Mouse (Mus musculus) hematopoietic stem cell, adult 5-6 weeks (primary cell): ENCODE measurements around the gene Gpcpd1. TPM values are rescaled to one million over a fixed set of nuclear protein-coding genes. Genes with fewer than 3 reads are reported as not detected.

Experiments used
- ATAC-seq, 2 experiments: fragments of 125-278 bp in 1 of 2; replicated peaks in 1 of 2; 2 replicates each; pipeline ENCODE4 v1.8.0; 2016 to 2017; ENCODE audit warnings: inconsistent platforms in 2 of 2, mild to moderate bottlenecking in 2 of 2, moderate number of reproducible peaks in 2 of 2, low read depth in 1 of 2, moderate TSS enrichment in 1 of 2; ENCODE audit not compliant: low FRiP score in 2 of 2, poor library complexity in 2 of 2, severe bottlenecking in 2 of 2, insufficient read depth in 1 of 2, low TSS enrichment in 1 of 2
- total RNA-seq: library from RNA; stranded (forward); fragments of 172-1452, 232-1000 nt; gene quantifications from 2 replicates; pipeline ENCODE4 v1.2.3, GENCODE M21; 2017

Gene Gpcpd1
- total RNA-seq, result 37.1 and 47.0 TPM in 2 replicates

DNA sequence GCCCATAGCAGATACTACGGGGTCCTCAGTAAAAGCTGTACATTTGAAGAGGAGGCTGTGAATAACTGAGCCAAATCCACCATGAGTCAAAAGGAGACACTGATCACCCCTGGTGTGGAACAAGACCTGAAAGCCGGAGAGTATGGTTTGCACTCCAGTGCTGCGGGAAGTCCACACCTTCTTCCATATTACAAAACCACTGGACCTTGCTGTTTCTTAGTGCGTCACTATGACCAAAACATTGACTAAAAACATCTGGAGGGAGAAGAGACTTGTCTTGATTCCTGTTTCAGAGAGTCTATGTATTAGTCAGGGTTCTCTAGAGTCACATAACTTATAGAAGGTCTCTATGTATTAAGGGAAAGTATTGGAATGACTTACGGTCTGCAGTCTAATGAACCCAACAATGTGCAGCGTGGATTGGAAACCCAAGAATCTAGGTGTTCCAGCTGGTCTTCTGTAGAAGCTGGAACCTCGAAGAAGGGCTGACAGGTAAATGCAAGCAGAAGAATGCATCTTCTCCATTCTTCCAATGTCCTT is at the start of gene Gpcpd1:
Gene Gpcpd1 (minus strand): TSS at position 490 of the 540 bp plus-strand sequence.
- no peak for ATAC-seq

GRCm38 (mm10) chr2:132636534-132636933 is 49.0 kb upstream of the Gpcpd1 start:
- ATAC-seq, result no peak

DNA sequence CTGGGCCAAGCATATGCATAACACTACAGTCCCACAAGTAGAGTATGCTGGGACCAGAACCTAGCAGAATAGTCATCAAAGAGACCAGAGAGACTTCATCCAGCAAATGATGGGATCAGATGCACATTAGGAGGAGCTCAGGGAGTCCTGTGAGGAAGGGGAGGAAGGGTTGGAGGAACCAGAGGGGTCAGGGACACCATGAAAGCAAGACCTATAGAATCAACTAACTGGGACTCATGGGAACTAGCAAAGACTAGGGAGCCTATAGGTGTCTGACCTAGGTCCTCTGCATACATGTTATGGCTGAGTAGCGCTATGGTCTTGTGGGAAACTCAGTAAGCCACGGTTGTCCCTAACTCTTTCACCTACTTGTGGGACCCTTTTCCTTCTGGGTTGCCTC is 41.1 kb upstream of the Gpcpd1 start:
- no peak for ATAC-seq

GRCm38 (mm10) chr2:132623092-132623491 is 35.6 kb upstream of the Gpcpd1 start:
- ATAC-seq, result no peak

GRCm38 (mm10) chr2:132617693-132618092 is 30.2 kb upstream of the Gpcpd1 start:
- no peak for ATAC-seq

DNA sequence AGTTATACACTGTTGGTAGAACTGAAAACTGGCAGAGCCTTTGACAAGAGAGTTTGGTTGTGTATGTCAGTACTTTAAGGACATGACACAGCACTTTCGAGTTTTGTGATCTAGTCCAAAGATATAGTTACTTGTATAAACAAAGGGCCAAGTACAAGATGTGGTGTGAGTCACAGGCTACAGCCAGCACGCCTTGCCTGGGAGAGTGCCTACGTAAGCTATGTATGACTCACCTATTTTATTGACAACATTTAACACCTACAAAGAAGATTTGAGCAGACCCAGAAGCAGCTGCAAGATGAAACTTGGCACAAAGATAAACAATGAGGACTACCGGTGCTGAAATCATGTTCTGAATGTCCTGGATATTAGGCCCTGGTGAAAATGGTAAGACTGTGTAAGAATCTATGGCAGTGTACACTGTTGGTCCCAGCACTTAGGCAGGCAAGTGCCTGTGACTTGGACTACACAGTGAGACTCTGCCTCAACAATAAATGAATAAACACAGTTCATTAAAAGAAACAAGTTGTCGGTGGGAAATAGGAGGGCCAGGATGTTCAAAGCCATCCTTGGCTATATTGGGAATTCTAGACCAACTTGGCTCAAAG is 26.2 kb upstream of the Gpcpd1 start:
- ATAC-seq, result peak; percentile 62 to 66

DNA sequence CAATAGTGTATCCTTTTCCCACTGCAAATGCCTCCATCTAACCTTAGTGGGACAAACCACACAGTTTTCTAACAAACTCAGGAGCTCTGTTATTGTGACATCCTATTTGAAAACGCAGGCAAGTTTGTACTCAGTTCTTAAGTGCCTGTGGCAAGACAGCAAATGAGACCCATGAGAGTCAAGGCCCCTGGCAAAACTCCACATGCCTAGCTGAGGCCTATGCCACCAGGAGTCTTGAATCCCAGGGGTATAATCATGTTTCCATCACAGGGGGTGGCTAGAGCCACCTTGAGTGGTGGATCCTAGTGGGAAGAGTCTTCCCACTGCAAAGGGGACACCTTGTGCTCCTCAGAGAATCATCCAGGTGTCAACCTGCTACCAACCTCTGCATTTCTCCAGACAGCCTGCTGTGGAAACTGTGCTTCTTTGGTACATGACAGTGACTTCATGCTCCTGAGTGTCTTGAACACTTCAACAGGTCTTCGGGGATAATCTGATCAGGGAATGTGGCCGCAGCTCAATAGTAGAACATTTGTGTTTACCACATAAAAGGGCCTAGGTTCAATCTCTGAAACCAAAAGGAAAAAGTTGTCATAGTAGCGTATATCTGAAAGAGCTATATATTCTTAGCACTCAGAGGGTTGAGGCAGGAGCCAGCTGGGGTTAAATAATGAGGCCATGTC is 24.2 kb upstream of the Gpcpd1 start:
- ATAC-seq, result no peak

DNA sequence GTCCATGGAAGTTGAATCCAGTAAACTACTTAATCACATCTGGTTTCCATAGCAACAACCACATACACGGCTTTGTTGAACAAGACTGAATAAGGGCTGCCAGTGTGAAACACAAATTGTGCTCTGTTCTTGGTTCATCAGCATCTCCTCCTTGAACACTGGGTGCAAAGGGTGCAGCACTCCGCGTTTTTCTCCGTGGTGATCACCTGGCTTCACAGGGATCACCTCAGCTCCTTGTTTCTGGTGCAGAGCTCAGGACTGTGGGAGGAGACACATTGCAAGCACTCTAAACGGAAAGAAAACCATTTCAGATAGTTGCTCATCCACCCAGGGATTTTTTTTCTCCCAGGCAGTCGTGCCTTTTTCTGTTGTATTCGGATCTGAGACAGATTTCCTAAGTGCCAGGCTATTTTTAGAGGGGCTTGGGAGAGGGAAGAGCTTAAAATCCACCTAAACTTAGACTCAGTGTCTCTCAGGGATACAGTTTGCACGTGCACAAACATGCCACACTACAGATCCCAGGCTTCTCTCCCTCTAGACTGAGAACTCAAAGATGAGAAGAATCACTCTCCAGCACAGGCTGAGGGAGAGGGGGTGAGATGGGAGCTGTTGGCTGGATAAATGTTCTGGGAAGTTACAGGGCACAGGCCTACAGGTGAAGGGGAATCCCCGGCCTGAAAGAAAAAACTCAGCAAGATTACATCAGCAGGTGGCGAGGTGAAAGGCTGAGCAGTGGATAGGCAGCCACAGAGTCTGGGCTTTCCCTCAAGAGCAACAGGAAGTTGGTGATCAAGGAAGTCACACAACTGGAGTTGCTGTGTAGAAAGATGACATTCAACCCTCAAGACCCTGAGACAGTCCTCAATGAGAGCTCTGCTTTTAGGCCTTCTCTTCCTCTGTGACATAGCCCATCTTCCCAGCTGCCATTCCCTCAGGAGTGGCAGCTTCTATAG is 19.9 kb upstream of the Gpcpd1 start:
- peak; percentile 85 to 87 for ATAC-seq

DNA sequence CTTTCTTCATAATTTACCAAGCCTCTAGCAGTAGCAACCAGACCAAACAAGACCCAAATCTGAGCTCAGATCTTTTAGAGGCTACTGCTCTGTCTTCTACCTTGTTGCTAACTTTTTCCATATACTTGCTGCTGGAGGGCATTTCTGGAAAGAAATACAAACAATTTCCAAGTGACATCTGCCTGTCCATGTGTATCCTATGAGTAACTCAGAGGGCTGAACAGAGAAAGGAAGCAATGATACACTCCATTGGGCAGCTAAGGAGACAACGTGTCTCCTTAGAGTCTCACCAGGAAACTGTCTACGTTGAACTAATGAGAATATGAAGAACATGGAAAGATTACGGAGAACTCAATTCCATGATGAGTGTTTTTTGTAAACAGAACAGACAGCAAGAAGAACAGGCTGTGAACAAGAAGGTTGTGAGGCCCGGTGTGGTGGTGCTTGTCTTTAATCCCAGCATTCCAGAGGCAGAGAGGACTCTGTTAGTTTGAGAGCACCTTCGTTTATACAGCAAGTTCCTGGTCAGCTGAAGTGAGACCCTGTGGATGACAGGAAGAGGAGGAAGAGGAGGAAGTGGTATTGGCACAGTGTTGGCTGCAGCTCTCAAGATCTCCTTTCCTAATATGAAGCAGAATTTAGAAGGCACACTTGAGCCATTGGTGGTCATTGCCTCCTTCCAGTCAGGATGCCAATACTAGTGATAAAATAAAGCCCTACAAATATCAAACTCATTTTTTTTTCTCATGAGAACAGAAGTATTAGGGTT is 18.4 kb upstream of the Gpcpd1 start:
- ATAC-seq, result peak in 1 of 2 experiments; percentile 34; a peak in 1 of 4 replicates

DNA sequence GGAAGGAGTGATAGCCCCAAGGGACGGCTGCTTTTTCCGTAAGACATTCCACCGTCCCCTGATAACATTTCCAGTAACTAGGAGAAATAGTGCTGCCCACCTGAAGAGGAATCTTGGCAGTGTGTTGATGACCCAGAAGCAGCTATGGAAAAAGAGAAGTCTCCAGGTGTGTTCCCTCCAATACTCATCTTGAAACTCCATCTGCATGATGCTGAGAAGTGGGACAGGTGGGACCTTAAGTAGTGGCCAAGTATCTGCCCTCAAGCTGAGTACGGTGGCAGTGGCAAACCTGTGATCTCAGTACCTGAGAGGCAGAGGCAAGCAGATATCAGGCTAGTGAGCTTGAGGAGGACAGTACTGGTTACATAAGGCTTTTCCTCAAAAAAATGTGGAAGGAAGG is 17.4 kb upstream of the Gpcpd1 start:
- no peak for ATAC-seq

- ATAC-seq, result no peak
These were observed 16.2 kb upstream of the Gpcpd1 start for GRCm38 (mm10) chr2:132603706-132604105.

GRCm38 (mm10) chr2:132601777-132602176 is 14.2 kb upstream of the Gpcpd1 start:
- no peak for ATAC-seq

GRCm38 (mm10) chr2:132600081-132600480 is 12.6 kb upstream of the Gpcpd1 start:
- ATAC-seq, result peak in 1 of 2 experiments; percentile 17; a peak in 1 of 4 replicates

- ATAC-seq, result peak in 1 of 2 experiments; percentile 50; a peak in 2 of 4 replicates
These were observed 11.6 kb upstream of the Gpcpd1 start for GRCm38 (mm10) chr2:132599127-132599526.

DNA sequence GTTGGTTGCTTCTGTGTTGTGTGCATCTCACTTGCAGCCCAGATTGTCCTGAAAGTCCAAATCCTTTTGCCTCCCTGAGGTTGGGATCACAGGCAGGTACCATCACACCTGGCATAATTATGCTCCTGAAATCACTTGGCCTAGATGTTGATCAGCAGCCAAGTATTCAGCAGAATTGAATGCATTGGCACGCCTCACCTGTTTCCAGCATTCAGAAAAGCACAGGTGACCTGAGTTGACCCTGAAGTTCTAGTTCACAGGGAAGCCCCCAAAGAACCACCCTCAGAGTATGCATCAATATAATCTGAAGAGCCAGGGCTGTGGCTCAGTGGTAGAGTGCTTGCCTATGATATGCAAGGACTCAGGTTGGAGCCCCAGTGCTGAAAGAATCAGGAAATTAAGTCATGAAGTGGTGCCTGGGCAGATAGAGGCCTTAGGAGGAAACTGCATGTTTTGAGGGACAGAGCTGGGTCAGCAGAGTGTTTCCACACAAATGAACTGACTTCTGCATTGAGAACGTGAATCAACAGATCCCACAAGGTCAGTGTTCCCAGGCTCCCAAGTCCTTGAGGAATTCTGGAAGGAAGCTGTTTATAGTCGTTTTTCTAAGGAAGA is 10.4 kb upstream of the Gpcpd1 start:
- peak; percentile 20 to 38; a peak in 1 of 4 replicates for ATAC-seq

- peak; percentile 73 to 87 for ATAC-seq
These were observed 9.7 kb upstream of the Gpcpd1 start for GRCm38 (mm10) chr2:132597226-132597625.
